Mouse (Mus musculus) right cerebral cortex, adult 2 months (tissue): ENCODE measurements around the gene Apoc4.
A peak's percentile ranks its signal among the peaks of the same experiment; 100 is the strongest.

ENCODE experiments used
- DNase-seq, 2 experiments: peaks; one replicate each; pipeline ENCODE4 v3.0.0; 2021 to 2022; ENCODE audit warnings: low spot score in 2 of 2

Gene Apoc4

DNA sequence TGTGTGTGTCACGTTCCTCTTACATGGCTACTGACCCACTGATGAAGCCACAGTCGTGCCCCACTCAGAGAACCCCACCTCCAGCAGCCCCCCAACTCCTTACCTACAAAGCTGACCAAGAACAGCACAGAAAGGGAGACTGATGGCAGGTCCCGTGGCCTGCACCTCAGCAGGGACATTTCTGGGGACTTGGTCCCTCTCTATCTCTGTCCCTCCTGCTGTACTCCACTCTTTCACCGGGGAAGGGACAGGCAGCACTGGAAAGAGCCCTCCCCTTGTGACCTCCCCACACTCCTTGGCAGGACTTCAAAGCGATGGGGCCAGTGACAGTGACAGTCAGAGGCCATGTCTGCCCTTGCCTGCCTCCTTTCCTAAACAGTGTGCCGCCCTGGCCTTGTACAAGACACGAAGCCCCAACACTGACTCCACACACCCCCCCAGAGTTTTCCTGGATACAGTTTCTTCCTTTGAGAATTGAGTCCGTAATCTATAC lies at the start of gene Apoc4, which contains the start of gene Gm44805:
TSS of gene Apoc4 (minus strand) at position 278 of the 493 bp plus-strand sequence.
TSS of gene Gm44805 (minus strand) at position 222 of the 493 bp plus-strand sequence.
- no peak for DNase-seq

GRCm38 (mm10) chr7:19726541-19726940 lies 45.3 kb upstream of the Apoc4 start:
- no peak for DNase-seq

DNA sequence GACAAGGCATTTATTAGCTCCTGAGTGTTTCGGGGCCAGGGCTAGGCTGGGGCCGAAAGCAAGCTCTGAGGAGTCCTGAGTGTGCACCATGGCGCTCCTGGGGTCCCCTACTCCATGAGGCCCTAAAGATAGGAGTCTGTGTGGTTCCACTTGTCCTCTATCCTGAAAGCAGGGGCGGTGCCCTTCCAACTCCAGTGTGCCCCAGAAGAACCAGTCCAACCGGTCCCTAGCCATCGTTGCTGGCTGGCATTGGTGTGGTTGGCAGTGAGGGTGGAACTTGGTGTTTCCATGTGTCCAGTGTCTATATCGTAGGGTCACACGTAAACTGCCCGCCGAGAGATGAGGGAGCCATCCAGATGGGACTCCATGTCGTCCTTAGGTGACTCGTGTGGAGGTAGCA lies 42.9 kb upstream of the Apoc4 start:
- no peak for DNase-seq

- DNase-seq: no peak
These were observed 41.5 kb upstream of the Apoc4 start for GRCm38 (mm10) chr7:19722754-19723195.

DNA sequence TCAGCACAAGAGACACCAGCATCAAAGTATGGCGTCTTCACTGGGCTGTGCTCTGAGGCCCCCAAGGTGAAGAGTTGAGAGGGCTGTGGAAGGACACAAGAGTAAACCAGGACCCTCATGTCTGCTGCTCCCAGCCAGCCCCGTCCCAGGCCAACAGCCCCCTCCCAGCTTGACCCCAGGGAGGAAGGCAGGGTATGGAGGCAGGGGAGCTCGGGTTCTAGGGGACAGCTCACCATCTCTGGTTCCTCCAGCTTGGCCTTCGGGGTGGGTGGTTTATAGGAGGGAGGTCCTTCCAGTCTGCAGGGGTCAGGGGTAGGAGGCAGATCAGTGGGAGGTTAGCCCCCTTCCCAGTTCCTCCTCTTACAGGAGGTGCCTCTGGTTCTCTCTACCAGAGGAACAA lies 37.9 kb upstream of the Apoc4 start:
- no peak for DNase-seq

DNA sequence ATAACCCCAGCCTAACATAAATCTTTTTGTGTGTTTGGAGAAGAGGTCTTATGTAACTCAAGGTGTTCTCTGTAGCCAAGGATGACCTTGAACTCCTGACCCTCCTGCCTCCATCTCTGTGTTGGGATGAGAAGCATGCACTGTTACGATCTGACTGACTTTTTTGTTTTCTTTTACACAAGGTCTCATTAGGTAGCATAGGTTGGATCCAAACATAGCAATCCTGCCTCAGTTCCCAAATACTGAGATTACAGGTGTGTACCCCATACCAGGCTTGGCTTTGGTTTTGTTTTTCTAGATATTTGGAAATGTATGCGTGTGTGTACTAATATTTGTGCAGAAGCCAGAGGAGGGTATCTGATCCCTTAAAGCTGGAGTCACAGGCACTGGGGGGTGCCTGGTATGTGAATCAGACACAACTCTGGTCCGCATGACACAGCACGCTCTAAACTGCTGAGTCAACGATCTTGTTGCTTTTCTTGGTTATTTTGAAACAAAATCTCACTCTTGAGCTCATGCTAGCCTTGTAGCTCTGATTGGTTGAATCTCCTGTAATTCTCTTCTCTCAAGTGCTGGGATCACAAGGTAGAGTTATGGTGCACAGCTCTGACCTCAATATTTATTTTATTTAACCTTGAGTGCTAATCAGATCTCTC lies 37.1 kb upstream of the Apoc4 start:
- DNase-seq: no peak

- no peak for DNase-seq
These were observed 36.1 kb upstream of the Apoc4 start for GRCm38 (mm10) chr7:19717346-19717745.

DNA sequence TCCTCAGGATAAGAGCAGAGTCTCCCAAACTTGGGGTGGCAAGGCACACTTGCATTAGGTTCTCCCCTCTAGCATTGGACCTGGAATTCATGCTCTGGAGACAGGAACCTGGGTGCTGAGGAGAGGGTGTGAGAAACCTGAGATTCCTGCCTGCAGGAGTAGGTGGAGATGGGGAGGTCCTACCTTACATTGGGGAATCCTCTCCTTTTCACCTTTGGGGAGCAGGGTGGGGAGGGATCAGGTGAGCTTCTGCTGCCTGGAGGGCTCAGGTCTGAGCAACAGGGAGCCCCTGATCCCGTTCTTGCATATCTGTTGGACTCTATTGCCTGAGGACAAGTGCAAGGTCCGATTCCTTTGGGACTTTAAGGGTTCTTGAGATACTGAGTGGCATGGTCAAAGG lies 35.5 kb upstream of the Apoc4 start:
- DNase-seq: no peak

GRCm38 (mm10) chr7:19716055-19716682 lies 34.9 kb upstream of the Apoc4 start:
- DNase-seq: no peak

DNA sequence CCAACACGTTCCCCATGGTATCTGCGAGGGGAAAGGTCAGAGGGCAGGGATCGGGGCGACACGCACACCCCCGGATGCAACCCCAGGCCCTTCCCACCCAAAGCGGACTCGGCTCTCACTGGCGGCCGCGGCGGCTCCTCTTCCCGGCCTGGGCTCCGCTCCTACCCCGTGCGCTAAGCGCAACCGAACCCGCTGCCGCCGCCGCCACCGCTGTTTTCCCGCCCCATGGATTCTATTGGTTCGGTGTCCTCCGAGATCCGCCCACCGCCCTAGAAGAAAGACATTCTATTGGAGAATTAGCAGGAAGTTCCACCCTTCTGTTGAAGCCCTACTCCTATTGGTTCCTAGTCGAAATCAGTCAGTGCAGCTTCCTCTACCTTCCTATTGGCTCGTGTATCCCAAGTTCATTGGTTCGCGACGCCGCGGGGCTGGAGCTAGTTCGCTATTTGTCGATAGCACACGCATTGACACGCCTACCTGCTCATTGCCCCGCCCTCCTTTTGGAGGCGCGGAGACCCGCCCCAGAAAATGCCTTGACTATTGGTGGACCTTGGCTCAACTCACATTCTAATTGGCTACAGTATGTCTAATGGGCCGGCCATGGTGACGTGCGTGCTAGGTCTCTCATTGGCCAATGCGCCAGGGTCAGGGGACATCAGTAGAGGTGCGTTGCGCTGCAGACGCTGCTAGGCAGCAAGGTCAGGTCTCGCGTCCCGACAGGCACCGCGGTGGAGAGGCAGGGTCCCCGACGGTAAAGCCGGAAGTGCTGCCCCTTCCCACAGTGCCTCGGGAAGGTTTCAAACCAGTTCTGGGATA lies 34.2 kb upstream of the Apoc4 start, which contains the start of gene Tomm40:
TSS of gene Tomm40 (minus strand) at position 200 of the 816 bp plus-strand sequence.
- peak; percentile 99 to 100 for DNase-seq

- no peak for DNase-seq
These were observed 33.6 kb upstream of the Apoc4 start for GRCm38 (mm10) chr7:19714836-19715235.

- no peak for DNase-seq
These were observed 32.3 kb upstream of the Apoc4 start for GRCm38 (mm10) chr7:19713598-19713997.

DNA sequence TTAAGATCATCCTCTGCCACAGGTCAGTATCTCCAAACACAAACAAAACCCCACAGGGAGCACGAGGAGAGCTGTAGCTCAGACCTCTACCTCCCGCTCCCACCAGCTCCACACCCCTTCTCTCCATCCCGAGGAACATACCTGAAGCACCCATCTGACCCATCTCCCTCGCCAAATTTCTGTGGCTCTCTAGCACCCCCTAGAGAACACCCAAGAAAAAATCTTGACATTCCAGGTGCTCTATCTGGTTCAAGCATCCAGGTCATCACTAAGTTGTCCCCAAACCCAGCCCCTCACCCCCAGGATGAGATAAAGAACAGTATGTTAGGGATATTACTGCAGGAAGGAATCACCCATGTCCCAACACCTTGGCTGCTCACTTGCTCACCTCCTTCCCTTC lies 31.9 kb upstream of the Apoc4 start:
- DNase-seq: no peak

GRCm38 (mm10) chr7:19712414-19712813 lies 31.1 kb upstream of the Apoc4 start:
- DNase-seq: no peak

- no peak for DNase-seq
These were observed 29.4 kb upstream of the Apoc4 start for GRCm38 (mm10) chr7:19710650-19711049.

DNA sequence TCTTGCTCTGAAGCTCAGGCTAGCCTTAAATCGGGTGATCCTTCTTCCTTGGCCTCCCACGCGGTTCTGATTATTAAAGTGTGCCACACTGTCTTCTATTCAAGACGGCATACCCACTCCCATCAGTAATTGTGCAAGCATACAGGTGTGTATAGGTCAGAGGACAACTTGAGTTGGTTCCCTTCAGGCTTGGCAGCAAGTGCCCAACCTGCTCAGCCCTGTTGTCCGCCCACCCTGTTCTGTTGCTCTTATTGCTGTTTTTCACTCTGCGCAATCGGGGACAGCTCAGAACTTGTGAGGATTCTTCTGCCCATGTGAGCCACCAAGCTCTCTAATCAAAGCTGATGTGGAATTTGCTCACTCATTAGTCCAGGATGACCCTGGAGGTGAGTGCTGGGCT lies 24.0 kb upstream of the Apoc4 start:
- no peak for DNase-seq

DNA sequence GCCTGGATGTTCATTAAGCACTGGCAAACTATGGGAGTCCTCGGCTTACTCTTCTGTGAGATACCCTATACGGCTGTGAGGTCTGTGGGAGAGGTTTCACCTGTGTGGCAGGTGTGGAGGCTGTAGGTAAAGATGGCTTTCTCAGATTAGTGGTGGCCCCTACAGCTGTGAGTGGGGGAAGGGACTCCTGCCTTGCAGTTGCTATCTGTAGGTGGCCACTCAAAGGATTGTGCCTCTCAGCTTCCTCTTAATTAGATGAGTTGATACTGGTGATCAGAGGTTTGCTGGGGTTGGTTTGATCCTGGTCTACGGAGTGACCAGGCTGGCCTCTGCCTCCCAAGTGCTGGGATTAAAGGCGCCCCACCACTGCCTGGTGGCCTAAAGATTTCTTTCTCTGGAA lies 23.2 kb upstream of the Apoc4 start:
- DNase-seq: no peak

DNA sequence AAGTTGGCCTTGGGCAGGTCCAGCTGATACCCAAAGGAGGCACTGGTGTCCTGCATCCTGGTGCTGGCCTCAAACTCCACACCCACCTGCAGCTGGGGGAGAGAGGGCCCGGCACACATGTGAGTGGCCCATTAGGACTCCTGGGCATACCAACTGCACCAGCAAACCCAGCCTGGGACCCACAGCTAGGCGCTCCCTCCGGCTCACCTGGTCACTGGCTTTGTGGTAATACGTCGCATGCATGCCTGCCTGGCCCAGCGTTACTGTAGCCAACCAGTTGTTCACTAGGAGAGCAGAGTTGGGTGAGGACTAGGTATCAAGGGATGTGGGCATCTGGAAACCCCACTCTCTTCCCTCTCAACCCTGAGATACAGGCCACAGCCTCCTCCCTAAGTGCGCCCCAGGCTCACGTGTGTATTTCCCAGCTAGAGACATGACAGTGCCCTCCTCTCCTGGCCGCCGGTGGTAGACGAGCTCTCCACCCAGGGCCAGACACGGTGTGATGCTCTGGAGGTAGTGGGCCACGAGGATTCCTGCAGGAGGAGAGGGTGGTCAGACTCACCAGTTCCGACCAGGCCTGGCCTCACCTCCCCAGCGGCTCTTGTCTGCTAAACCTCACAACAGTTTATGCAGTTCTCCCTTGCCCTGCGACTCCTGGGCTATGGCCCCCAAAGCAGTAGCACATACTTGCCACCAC lies 21.7 kb upstream of the Apoc4 start:
- DNase-seq: no peak

DNA sequence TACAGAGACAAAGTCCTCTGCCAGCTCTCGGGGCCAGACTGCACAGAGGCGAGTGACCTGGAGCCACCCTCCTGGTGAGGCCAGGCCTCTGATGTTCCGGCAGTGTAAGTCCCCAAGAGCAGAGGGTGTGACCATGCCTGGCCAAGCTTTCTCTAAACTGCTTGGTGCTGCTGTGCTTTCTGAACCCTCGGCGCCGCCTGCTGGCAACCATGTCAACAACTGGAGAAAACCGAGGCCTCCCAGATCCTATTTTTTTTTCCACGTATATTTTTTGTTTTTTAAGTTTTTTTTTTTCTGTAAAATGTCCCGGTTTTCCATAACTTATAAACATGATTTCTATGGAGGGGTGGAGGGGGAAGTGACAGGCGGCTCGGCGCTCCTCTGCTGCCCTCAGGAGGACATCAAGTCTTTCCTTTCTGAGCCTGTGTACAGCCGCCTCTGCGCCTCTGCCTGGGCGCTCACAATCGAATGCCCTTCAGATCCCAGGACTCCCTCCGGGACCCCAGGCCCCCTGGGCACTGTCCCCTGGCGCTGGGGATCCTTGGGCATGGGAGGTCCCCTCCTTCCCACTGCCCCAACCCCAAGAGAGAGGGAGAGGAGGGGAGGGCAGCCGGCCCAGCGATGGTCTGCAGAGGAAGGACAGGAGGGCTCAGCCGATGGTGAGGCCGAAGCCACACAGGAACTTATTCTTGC lies 19.9 kb upstream of the Apoc4 start:
- DNase-seq: peak; percentile 60 to 64

- no peak for DNase-seq
These were observed 19.2 kb upstream of the Apoc4 start for GRCm38 (mm10) chr7:19700299-19701068.

- no peak for DNase-seq
These were observed 18.5 kb upstream of the Apoc4 start for GRCm38 (mm10) chr7:19699827-19700148.
